Mouse (Mus musculus): ENCODE data around the gene Abca4. TPM values are rescaled to one million over a fixed set of nuclear protein-coding genes. Genes with fewer than 3 reads are reported as not detected.

Abca4 gene
- polyA plus RNA-seq, 1 experiment from 2014 or later: 0.35 TPM

DNA sequence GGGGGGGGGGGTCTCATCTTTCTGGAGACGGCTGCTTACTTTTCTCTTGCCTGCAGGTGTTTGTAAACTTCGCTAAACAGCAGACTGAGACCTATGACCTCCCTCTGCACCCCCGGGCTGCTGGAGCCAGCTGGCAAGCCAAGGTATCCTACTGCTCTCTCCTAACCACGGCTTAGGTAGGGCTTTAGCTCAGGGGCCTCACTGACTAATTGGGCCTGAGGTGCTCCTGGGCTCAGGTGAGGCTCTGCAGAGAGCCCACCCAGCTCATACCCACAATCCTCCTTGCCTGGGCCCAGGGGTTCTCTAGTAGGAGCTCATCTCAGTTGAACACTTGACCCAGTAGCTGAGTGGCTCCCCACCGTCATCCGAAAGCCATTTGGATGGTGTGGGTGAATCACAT, 131.8 kb downstream of the Abca4 start:
- no peak overlapping the region for H3K4me2 ChIP-seq
- ATAC-seq (ENCODE audit: low read depth) (no peak), DNase-seq (no peak)
- WGBS (ENCODE audit: insufficient replicate concordance): 73% methylated on average over 6 of the region's 6 CpGs
- no peaks in the 10 kb centered on the region for H3K4me1 ChIP-seq (replicated peaks)
- no peak overlapping the region for H3K9ac ChIP-seq
- no peak overlapping the region for H3K4me3 ChIP-seq (replicated peaks)
- H3K9me3 ChIP-seq (replicated peaks): no peaks in the 10 kb centered on the region
- H3K27me3 ChIP-seq: no peaks in the 10 kb centered on the region
- no peaks in the 10 kb centered on the region for H3K36me3 ChIP-seq
- H3K27ac ChIP-seq: no peak overlapping the region

DNA sequence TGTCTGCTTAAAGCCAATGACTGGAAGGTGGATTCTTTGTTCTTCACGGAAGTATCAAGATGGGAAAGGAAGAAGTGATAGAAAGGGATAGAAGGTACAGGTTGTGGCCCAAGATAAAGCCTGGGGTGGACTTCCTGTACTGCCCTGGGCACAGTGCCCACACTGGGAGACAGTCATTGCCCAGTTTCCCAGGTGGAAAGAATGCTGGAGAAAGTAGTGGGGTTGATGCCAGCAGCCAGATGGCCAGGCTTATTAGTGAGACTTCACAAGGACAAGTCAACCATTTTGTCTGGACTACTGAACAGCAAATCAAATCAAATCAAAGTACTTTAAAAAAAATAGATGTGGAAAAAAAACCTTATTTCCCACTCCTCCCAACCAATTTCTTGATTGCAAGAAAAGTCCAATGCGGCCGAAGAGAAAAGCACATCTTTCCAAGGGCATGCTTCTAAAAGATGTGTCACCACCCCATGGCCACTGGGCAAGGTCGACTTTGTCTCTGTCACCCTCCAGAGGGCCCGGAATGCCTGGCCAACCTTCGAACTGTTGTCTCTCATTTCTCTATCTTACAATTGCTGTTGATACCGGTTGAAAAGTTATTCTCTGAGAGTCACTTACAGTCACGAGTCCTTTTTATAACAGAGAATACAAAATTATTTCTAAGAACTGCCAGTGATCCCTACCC, 132.6 kb downstream of the Abca4 start:
- Histone ChIP-seq H3K4me1 (replicated peaks) (no peaks in the 10 kb centered on the region), H3K4me2 (no peak overlapping the region), H3K27me3 (no peaks in the 10 kb centered on the region), H3K36me3 (no peaks in the 10 kb centered on the region), H3K27ac (no peak overlapping the region), H3K9ac (no peak overlapping the region), H3K9me3 (replicated peaks) (no peaks in the 10 kb centered on the region), H3K4me3 (replicated peaks) (no peak overlapping the region)
- WGBS (ENCODE audit: insufficient replicate concordance): 65% methylated on average over 8 of the region's 8 CpGs
- ATAC-seq (ENCODE audit: low read depth) (no peak), DNase-seq (no peak)

DNA sequence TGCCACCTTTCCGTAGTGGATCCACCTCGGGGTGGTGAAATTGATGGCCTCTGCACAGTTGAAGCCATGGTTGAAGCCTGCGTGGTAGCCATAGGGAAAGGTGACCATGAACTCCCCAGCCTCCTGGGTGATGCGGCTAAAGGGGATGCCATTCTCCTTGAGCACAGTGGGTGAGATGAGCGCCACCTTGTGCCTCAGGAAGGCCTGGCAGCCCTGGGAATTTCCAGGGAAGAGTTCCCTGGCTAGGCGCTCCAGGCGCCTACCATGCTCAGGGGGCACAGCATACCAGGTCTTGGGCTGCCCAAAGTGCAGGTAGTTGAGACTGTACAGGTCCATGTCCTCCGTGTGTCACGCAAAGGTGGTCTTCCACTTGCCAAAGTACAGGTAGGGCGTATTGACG, 139.9 kb downstream of the Abca4 start:
- Histone ChIP-seq H3K27me3 (no peaks in the 10 kb centered on the region), H3K27ac (no peak overlapping the region), H3K9me3 (replicated peaks) (no peaks in the 10 kb centered on the region), H3K36me3 (no peaks in the 10 kb centered on the region), H3K4me1 (replicated peaks) (0 out of 2 replicates have a peak, but pooled peaks cover 4% of the 10 kb centered on the region), H3K4me2 (no peak overlapping the region), H3K9ac (no peak overlapping the region), H3K4me3 (replicated peaks) (no peak overlapping the region)
- 49% methylated on average over 11 of the region's 11 CpGs for WGBS (ENCODE audit: insufficient replicate concordance)
- ATAC-seq (ENCODE audit: low read depth) (no peak), DNase-seq (no peak)

DNA sequence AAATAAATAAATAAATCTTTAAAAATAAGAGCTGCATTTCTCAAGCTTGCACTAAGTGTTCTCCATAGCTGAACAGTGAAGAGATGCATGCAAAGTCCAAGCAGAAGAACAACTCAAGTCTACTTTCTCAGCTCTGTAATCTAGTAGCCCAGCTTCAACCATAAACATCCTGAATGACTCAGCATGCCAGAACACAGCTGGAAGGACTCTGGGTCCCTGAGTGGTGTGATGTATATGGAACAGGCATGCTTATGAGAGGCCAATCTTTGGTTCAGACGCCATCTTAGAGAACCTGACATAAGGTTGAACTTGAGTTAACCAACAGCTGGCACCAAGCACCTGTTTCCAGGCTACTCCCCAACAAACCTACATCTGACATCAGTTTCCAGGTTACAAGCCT, 142.7 kb downstream of the Abca4 start:
- Histone ChIP-seq H3K27ac (no peak overlapping the region), H3K4me3 (replicated peaks) (no peak overlapping the region), H3K4me1 (replicated peaks) (0 out of 2 replicates have a peak, but pooled peaks cover 4% of the 10 kb centered on the region), H3K9ac (no peak overlapping the region), H3K9me3 (replicated peaks) (no peaks in the 10 kb centered on the region), H3K27me3 (no peaks in the 10 kb centered on the region), H3K36me3 (no peaks in the 10 kb centered on the region), H3K4me2 (no peak overlapping the region)
- peak; percentile 14 for DNase-seq
- 10% methylated on average over 1 of the region's 1 CpGs for WGBS (ENCODE audit: insufficient replicate concordance)
- ATAC-seq (ENCODE audit: low read depth): peak; percentile 68

DNA sequence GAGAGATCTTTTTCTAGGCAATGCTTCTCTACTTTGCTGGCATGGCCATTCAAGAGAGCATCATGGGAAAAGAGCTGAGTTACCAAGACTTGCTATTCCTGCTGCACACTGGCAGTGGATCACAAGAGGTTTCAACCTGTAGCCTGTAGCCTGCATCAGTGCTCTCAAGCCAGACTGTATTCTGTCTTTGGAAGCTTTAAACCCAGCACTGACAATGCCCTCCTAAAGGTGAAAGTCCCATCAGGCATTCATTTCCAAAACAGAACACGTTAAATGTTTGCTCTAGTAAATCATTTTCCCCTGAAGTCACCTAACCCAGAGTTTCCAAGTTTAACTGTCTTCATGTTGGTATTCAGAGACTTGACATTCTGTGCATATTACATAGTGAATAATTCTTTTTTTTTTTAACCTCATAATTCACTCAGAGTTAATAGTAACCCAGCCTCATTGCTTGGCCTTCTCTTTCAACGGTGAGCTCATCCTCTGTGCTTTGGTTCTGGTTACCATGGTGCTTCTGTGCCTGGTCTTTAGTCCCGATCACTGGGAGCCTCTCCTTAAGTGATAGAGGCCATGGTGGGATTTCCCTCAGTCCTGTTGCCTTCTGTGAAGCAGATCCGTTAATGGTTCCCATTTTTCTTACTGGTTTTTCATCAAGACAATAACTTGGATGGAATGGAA, 152.5 kb downstream of the Abca4 start:
- H3K4me2 ChIP-seq: no peak overlapping the region

DNA sequence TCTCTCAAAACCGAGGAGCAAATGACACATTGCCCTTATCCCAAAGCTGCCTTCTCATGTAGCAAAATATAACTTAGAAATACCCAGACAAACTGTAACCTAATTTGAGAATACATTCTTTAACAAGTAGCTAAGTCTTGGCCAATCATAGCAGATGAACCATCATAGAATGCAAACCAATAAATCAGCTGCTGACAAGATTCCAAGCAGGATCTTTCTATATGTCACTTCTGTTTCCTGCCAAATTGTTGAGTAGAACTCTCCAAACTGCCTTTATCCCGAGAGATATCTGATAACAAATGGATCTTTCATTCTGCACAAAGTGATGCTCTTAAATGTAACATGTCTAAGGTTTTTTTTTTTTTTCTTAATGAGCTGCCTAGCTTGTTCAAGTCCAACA, 154.3 kb downstream of the Abca4 start:
- Histone ChIP-seq H3K4me1 (replicated peaks) (peaks cover 16% of the 10 kb centered on the region), H3K9me3 (replicated peaks) (no peaks in the 10 kb centered on the region), H3K9ac (no peak overlapping the region), H3K4me3 (replicated peaks) (no peak overlapping the region), H3K27ac (peak overlapping the region; percentile 35; the same call in 1 of the 2 replicates), H3K4me2 (no peak overlapping the region), H3K27me3 (no peaks in the 10 kb centered on the region), H3K36me3 (no peaks in the 10 kb centered on the region)
- DNase-seq (no peak), ATAC-seq (ENCODE audit: low read depth) (no peak)
- 50% methylated on average over 2 of the region's 2 CpGs for WGBS (ENCODE audit: insufficient replicate concordance)

More for the DNA sequence above, 152.5 kb downstream of the Abca4 start:
- Histone ChIP-seq H3K36me3 (no peaks in the 10 kb centered on the region), H3K27me3 (no peaks in the 10 kb centered on the region), H3K9ac (no peak overlapping the region), H3K4me3 (replicated peaks) (no peak overlapping the region), H3K27ac (no peak overlapping the region), H3K9me3 (replicated peaks) (no peaks in the 10 kb centered on the region), H3K4me1 (replicated peaks) (peaks cover 7% of the 10 kb centered on the region; the same call in 1 of the 2 replicates)
- 59% methylated on average over 4 of the region's 4 CpGs for WGBS (ENCODE audit: insufficient replicate concordance)
- DNase-seq (no peak), ATAC-seq (ENCODE audit: low read depth) (no peak)

DNA sequence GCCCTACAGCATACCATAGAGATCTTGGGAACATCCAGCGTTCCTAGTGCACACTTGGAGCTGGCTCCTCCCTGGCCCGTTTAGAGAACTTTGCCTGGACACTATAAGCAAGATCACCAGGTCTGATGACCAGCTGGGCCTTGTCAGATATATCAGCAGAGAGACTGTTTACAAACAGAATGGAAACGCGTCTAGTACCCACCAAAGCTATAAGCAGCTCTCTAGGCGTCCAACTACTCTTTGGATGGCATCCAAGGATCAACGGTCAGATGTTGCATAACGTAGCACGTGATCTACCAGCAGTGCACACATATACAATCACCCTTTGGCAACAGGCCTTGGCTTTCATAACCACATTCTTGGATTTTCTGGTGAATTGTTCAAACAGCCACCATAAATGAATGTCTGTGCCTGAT, 154.7 kb downstream of the Abca4 start:
- Histone ChIP-seq H3K9me3 (replicated peaks) (no peaks in the 10 kb centered on the region), H3K36me3 (no peaks in the 10 kb centered on the region), H3K4me1 (replicated peaks) (peaks cover 16% of the 10 kb centered on the region), H3K27me3 (no peaks in the 10 kb centered on the region), H3K9ac (no peak overlapping the region), H3K27ac (peak overlapping the region; percentile 35; the same call in 1 of the 2 replicates), H3K4me2 (no peak overlapping the region), H3K4me3 (replicated peaks) (no peak overlapping the region)
- 63% methylated on average over 8 of the region's 8 CpGs for WGBS (ENCODE audit: insufficient replicate concordance)
- ATAC-seq (ENCODE audit: low read depth) (peak; percentile 75), DNase-seq (no peak)

DNA sequence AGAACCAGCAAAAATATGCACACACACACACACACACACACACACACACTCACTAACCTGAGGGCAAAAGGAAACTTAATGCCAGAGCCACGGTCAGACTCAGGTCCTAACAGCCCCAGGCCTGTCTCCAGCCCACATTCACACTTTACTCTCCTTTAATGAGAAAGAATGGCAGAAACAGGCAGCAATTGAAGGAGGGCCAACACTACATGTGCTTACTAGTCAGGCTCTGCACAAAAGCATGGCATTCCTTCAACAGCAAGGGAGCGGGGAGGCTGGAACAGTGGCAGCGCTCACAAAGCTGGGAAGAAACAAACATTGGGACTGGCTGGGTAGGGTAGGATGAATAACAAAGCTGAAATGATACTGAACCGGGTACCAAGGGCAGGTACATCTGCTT, 155.4 kb downstream of the Abca4 start:
- Histone ChIP-seq H3K9ac (no peak overlapping the region), H3K4me3 (replicated peaks) (no peak overlapping the region), H3K27me3 (no peaks in the 10 kb centered on the region), H3K4me1 (replicated peaks) (peaks cover 16% of the 10 kb centered on the region), H3K9me3 (replicated peaks) (no peaks in the 10 kb centered on the region), H3K36me3 (no peaks in the 10 kb centered on the region), H3K27ac (peak overlapping the region; percentile 55), H3K4me2 (no peak overlapping the region)
- 81% methylated on average over 4 of the region's 4 CpGs for WGBS (ENCODE audit: insufficient replicate concordance)
- DNase-seq (no peak), ATAC-seq (ENCODE audit: low read depth) (no peak)

DNA sequence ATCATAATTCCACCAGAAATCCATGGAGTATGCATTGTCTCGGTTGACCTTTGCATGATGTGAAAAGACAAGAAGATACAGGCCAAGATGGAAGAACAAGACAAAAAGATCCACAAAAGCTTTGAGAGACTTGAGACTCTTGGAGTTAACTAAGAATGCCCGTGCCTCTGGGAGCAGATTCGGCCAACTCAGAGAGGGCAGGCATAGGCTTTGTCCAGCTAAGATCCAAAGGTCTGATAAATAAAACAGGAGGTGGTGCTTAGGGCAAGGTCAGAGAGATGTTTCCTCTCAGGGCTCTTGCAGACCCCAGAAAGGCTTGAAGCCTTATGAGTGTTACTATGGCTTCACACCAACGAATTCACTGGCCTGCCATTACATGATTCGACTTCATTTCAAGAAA, 155.8 kb downstream of the Abca4 start:
- H3K27me3 ChIP-seq: no peaks in the 10 kb centered on the region
- H3K9me3 ChIP-seq (replicated peaks): no peaks in the 10 kb centered on the region
- no peak overlapping the region for H3K4me2 ChIP-seq
- no peak for DNase-seq
- no peak overlapping the region for H3K9ac ChIP-seq
- ATAC-seq (ENCODE audit: low read depth): no peak
- peaks cover 16% of the 10 kb centered on the region for H3K4me1 ChIP-seq (replicated peaks)
- H3K27ac ChIP-seq: peak overlapping the region; percentile 55; the same call in 1 of the 2 replicates
- H3K4me3 ChIP-seq (replicated peaks): no peak overlapping the region
- 60% methylated on average over 5 of the region's 5 CpGs for WGBS (ENCODE audit: insufficient replicate concordance)
- H3K36me3 ChIP-seq: no peaks in the 10 kb centered on the region

DNA sequence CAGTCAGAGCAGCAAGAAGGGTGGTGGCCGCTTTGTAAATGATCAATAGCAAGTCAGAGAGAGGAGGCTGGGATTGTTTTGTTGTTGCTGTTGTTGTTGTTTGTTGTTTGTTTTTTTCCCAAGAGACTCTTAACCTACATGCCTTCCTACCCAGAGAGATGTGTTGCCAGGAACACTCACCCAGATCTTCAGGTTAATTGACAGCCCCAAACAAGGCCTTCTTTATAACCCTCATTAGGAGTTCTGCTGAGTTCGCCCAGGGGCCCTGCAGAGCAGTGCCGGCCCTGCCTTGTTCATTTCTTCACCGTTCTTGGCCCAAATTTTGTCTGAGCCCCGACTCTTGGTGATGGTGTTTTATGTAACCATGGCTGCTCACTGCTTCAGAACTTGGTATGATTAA, 156.2 kb downstream of the Abca4 start:
- Histone ChIP-seq H3K4me1 (replicated peaks) (peaks cover 16% of the 10 kb centered on the region), H3K4me2 (no peak overlapping the region), H3K36me3 (no peaks in the 10 kb centered on the region), H3K9me3 (replicated peaks) (no peaks in the 10 kb centered on the region), H3K4me3 (replicated peaks) (no peak overlapping the region), H3K27me3 (no peaks in the 10 kb centered on the region), H3K9ac (no peak overlapping the region), H3K27ac (no peak overlapping the region)
- ATAC-seq (ENCODE audit: low read depth) (no peak), DNase-seq (no peak)
- WGBS (ENCODE audit: insufficient replicate concordance): 72% methylated on average over 5 of the region's 5 CpGs

DNA sequence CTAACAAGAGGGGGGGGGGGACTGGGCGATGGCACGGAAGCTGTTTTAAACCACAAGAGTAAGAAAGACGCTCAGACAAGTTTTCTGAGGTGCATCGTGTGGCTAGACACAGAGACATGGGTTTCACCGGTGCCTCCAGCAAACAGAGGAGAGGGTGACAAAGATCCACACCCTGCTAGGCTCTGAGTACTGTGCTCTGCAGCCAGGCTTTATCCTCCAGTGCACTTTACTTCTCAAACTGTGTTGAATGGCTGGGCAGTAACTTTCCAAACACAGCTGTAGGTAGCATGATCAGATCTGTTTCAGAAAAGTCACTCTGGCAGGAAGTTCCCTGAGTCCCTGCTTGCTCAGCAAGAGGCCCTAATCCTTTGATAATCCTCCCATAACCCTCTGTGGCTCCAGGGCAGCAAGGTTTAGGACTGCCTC, 158.1 kb downstream of the Abca4 start:
- ATAC-seq (ENCODE audit: low read depth) (no peak), DNase-seq (no peak)
- H3K4me2 ChIP-seq: no peak overlapping the region
- H3K4me1 ChIP-seq (replicated peaks): peaks cover 14% of the 10 kb centered on the region
- no peaks in the 10 kb centered on the region for H3K36me3 ChIP-seq
- no peak overlapping the region for H3K4me3 ChIP-seq (replicated peaks)
- 9% methylated on average over 5 of the region's 5 CpGs for WGBS (ENCODE audit: insufficient replicate concordance)
- H3K27me3 ChIP-seq: no peaks in the 10 kb centered on the region
- no peak overlapping the region for H3K27ac ChIP-seq
- no peaks in the 10 kb centered on the region for H3K9me3 ChIP-seq (replicated peaks)
- no peak overlapping the region for H3K9ac ChIP-seq

Data from liver, embryonic 13.5 days (tissue).